Mouse (Mus musculus): ENCODE measurements around the gene Slc35a2.

DNA sequence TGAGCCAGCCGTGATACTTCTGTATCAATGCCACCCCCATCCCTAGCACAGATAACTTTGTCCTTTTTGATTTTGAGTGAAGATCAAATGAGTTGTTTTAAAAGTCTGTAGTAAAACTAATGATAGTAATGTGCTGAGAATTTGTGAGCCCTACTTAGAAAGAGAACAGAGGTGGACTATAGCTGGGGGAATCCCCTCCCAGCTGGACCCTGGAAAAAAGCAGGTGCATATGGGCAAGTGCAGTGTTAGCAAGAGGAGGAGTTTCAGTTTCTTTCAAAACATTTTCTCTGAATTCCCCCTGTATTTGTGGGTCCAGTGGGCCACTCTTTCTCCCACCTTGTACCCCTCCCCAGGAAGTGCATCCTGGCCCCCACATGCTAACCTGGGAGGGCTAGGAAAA is 20.6 kb upstream of the Slc35a2 start:
- TF ChIP-seq POLR2A (IDR thresholded peaks at IDR 0.05; ENCODE audit: borderline replicate concordance, control insufficient read depth, low read depth, low read length), result no peak
- no peak for TF ChIP-seq CTCF (IDR thresholded peaks at IDR 0.05; ENCODE audit: control insufficient read depth, insufficient read depth, low read length)

Data from bone marrow, adult 2 months (tissue).